Mouse (Mus musculus) midbrain, embryonic 10.5 days (tissue): ENCODE results near the gene Tnip2. TPM values are rescaled to one million over a fixed set of nuclear protein-coding genes. Genes with fewer than 3 reads are reported as not detected.

Source experiments
- DNase-seq: peaks from one replicate; pipeline ENCODE4 v3.0.0-alpha.2; 2017; ENCODE audit warnings: low spot score
- H3K27ac ChIP-seq: fragments of 300-500 bp; sonication (generic); replicated peaks from 2 replicates; pipeline ENCODE4 v1.5.1; 2016; ENCODE audit warnings: mild to moderate bottlenecking
- H3K27me3 ChIP-seq: fragments of 300-500 bp; sonication (generic); 2 replicates; pipeline ENCODE4 v1.6.1; 2016; ENCODE audit warnings: low read depth, mild to moderate bottlenecking; ENCODE audit not compliant: poor library complexity, severe bottlenecking
- H3K36me3 ChIP-seq: fragments of 300-500 bp; sonication (generic); 2 replicates; pipeline ENCODE4 v1.6.1; 2016; ENCODE audit warnings: mild to moderate bottlenecking, moderate library complexity
- H3K4me1 ChIP-seq: fragments of 300-500 bp; sonication (generic); 2 replicates; pipeline ENCODE4 v1.6.1; 2016
- H3K4me3 ChIP-seq: fragments of 300-500 bp; sonication (generic); 2 replicates; pipeline ENCODE4 v1.5.1; 2016; ENCODE audit warnings: mild to moderate bottlenecking, moderate library complexity
- H3K9me3 ChIP-seq: fragments of 300-500 bp; sonication (generic); replicated peaks from 2 replicates; pipeline ENCODE4 v1.6.1; 2016; ENCODE audit warnings: mild to moderate bottlenecking
- WGBS: fragments of 180-500 bp; shearing (Covaris S2); methylation state at CpG from one replicate; pipeline ENCODE4 v1.1.7; 2016; 5-methylcytosine and 5-hydroxymethylcytosine counted together
- polyA plus RNA-seq: library from polyadenylated mRNA; unstranded; fragments of >200 nt; fragmentation: Nextera tagmentation; extraction: Ambion mirVana; gene quantifications from 2 replicates; pipeline ENCODE4 v1.2.1, GENCODE M21; 2016

Gene Tnip2
- 5.3 and 8.0 TPM in 2 replicates for polyA plus RNA-seq

DNA sequence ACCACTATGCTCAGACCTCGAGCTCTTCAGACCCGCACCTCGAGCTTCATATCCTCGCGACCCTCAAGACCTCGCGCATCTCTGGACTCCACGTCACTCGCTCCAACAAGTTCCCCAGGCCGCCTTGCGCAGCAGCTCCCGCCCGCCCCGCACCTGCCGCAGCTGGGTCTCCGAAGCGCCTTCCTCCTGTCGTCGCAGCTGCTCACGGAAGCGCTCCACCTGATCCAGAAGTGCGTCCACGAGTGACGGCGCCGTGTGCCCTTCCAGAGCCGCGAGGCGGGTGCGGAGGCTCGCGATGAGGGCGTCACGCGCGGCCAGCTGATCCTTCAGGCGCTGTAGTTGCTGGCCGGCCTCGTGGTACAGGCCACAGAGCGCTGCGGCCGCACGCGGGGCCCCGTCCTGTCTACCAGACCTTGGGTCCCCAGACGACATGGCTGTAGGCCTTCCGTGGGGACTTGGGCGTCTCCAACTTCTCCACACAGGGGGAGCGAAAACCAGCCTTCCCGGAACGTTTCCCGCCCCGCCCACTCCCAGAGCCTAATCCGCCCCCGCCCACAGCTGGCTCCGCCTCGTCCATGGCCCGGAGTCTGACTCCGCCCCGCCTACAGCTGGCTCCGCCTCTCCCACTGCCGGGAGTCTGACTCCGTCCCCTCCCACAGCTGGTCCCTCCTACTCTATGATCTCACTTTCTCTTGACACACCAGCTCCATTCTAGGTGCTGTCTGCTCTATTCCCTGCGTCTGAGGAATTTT, at the start of gene Tnip2:
TSS of gene Tnip2 (minus strand) at position 526 of the 752 bp plus-strand sequence.
- DNase-seq = peak; percentile 94
- Histone ChIP-seq H3K27ac (peak within 1 kb of the TSS; percentile 73), H3K36me3 (no peaks in the 10 kb centered on the region), H3K9me3 (no peaks in the 10 kb centered on the region), H3K4me1 (peaks cover 15% of the 10 kb centered on the region), H3K4me3 (peak within 1 kb of the TSS; percentile 59), H3K27me3 (peaks cover 18% of the 10 kb centered on the region)
- WGBS = under 1% methylated on average over 64 of the region's 64 CpGs

DNA sequence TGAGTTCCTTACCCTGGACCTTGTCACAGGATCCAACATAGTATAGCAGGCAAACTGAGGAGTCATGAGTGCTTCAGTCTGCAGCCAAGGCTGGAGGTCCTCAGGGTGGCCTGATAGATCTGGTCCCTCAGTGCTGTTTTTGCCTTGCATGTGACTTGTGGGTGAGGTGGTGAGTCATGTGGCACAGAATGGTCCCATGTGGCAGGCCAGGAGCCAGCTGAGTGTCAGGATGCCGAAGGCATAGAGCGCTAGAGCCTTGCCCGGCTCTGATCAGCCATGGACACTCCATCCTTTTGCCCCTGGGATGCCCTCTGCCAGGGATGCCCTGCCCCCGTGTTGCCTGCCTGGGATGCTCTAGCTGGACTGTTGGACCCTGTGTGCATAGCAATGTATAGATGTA, 38.0 kb upstream of the Tnip2 start:
- no peak for DNase-seq
- WGBS = 90% methylated on average over 4 of the region's 4 CpGs
- H3K27me3 ChIP-seq = peaks cover 9% of the 10 kb centered on the region
- H3K4me3 ChIP-seq = no peak overlapping the region
- H3K27ac ChIP-seq = no peak overlapping the region
- peaks cover 25% of the 10 kb centered on the region for H3K4me1 ChIP-seq
- no peaks in the 10 kb centered on the region for H3K9me3 ChIP-seq
- H3K36me3 ChIP-seq = peaks cover 58% of the 10 kb centered on the region

DNA sequence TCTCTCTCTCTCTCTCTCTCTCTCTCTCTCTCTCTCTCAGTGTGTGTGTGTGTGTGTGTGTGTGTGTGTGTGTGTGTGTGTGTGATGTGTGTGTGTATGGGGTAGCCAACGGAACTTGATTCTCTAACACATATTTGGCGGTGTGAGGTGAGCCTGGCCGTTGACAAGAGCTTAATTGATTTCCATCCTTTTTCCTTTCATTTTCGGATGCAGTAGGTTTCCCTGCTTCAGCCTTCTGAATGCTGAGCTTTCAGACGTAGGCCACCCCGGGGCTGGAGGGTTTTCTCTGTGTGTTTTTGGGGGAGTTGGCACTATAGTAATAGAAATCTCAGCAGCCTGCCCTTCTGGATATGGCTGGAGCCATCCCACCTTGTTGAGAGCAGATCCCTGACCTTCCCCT, 36.5 kb upstream of the Tnip2 start:
- no peak for DNase-seq
- WGBS = 30% methylated on average over 6 of the region's 6 CpGs
- H3K36me3 ChIP-seq = peaks cover 42% of the 10 kb centered on the region
- H3K9me3 ChIP-seq = no peaks in the 10 kb centered on the region
- peaks cover 9% of the 10 kb centered on the region for H3K27me3 ChIP-seq
- H3K4me1 ChIP-seq = peaks cover 25% of the 10 kb centered on the region
- H3K4me3 ChIP-seq = peak overlapping the region; percentile 78
- peak overlapping the region; percentile 93 for H3K27ac ChIP-seq

DNA sequence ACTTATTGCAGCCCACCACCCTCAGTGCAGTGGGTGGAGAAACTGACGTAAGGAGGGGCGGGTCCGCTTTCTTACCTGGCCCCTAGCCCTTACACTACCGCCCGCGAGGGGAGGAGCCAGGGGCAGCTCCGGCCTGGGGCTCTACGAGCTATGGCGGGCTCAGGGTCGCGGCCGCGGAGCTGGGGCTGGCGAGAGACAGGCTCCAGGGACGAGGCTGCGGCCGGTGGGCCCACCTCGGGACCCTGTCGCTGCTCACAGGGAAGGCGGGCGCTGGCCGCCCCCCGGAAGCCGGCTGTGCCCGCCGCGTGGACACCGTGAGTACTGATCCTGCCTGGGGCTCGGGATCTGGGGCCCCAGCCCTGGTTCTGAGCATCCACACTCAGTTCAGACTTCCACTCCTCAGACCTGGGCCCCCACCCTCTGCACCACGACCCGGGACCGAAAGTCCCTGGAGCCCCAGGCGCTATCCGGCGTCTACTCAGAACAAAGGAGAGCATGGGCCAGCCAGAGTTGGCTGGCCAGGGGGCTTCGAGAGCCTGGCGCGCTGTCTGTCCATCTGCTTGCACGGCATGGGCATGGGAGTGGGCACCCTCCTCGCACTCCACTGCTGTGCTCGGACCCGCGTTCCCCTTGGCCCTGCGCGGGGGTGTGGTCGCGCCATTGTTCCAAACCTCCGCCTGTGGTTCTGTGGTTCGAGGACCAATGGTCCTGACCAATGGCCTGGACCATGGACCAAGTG, 35.9 kb upstream of the Tnip2 start:
- Histone ChIP-seq H3K27me3 (peaks cover 9% of the 10 kb centered on the region), H3K4me1 (peaks cover 25% of the 10 kb centered on the region), H3K27ac (peak overlapping the region; percentile 93), H3K9me3 (no peaks in the 10 kb centered on the region), H3K36me3 (peaks cover 36% of the 10 kb centered on the region), H3K4me3 (peak overlapping the region; percentile 78)
- under 1% methylated on average over 49 of the region's 49 CpGs for WGBS
- DNase-seq = peak; percentile 70

DNA sequence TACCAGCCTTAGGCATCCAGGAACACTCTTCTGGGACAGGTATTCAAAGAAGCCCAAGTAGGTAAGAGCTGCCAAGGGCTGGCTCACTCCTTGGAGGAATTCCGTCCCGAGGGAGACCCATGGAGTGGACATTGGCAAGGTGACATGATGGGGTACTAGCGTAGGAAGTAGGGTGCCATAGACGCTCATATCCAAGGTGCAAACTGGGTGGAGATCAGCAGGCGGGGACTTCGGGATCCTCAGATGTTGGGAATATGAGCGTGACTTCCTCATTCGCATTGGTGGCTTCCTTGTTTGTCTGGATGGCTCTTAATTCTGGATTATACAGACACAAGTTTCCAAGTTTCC, 35.3 kb upstream of the Tnip2 start:
- H3K4me1 ChIP-seq = peaks cover 25% of the 10 kb centered on the region
- no peak for DNase-seq
- peak overlapping the region; percentile 78 for H3K4me3 ChIP-seq
- no peaks in the 10 kb centered on the region for H3K9me3 ChIP-seq
- H3K27ac ChIP-seq = peak overlapping the region; percentile 93
- peaks cover 31% of the 10 kb centered on the region for H3K36me3 ChIP-seq
- H3K27me3 ChIP-seq = peaks cover 9% of the 10 kb centered on the region
- 33% methylated on average over 8 of the region's 8 CpGs for WGBS

DNA sequence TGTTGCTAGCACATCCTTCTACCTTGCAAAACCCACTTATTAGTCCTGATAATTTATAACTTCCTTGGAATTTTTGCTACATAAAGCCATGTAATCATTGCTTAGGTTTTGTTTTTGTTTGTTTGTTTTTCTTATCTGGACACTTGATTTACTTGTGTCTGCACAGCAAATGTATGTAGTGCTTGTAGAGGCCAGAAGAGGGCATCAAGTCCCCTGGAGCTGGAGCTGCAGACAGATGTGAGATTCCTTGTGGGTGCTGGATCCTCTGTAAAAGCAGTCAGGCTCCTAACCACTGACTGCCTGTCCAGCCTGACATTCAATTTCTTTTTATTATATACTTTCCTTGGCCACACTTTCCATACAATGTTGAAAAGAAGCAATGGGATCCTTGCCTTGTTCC, 33.6 kb upstream of the Tnip2 start:
- peaks cover 9% of the 10 kb centered on the region for H3K27me3 ChIP-seq
- no peak overlapping the region for H3K27ac ChIP-seq
- H3K36me3 ChIP-seq = peaks cover 14% of the 10 kb centered on the region
- peaks cover 25% of the 10 kb centered on the region for H3K4me1 ChIP-seq
- H3K4me3 ChIP-seq = no peak overlapping the region
- peak; percentile 31 for DNase-seq
- no peaks in the 10 kb centered on the region for H3K9me3 ChIP-seq

DNA sequence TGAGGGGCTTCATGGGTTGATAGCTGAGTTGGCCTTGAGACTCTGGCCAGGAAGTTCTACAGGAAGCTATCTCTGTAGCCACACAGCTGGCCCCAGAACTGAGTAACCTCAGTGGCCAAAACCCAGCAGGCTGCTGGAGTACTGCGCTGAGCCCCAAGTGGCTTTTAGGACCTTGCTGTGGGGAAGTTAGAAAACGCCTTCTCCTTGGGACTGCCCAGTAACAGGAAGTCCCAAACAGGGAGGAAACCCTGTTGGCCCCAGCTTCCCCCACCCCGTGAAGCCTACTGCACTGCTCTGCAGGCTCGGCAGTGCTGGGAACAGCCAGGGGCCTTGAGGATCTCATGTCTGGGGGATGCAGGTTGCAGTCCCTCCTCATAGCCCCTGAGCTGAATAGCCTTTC, 29.3 kb upstream of the Tnip2 start:
- no peak for DNase-seq
- Histone ChIP-seq H3K4me1 (no peaks in the 10 kb centered on the region), H3K9me3 (no peaks in the 10 kb centered on the region), H3K36me3 (no peaks in the 10 kb centered on the region), H3K27ac (no peak overlapping the region), H3K27me3 (no peaks in the 10 kb centered on the region), H3K4me3 (no peak overlapping the region)
- 74% methylated on average over 4 of the region's 4 CpGs for WGBS

DNA sequence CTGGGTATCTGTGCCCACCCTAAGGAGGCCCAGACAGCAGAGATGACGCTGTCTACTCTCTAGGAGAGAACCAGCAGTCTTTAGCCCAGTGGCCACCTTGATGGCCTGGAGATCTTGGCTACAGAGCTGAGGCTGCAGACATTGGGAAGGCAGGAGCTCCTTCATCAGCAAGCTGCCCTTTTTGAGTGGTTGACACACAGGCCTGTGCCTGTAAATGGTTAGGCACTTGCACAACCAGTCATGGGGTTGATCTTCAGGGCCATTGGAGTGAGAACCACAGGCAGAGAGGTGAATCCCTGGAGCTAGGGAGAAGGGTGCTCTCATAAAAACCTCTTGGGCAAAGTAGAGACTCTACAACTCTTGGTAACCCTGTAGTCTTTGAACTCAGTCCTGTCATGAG, 28.4 kb upstream of the Tnip2 start:
- WGBS = 68% methylated on average over 1 of the region's 1 CpGs
- no peak overlapping the region for H3K4me3 ChIP-seq
- no peaks in the 10 kb centered on the region for H3K9me3 ChIP-seq
- no peaks in the 10 kb centered on the region for H3K27me3 ChIP-seq
- H3K36me3 ChIP-seq = no peaks in the 10 kb centered on the region
- H3K27ac ChIP-seq = 0 out of 2 replicates have a peak overlapping the region, but pooled peaks have one; percentile 4
- no peaks in the 10 kb centered on the region for H3K4me1 ChIP-seq
- DNase-seq = no peak

DNA sequence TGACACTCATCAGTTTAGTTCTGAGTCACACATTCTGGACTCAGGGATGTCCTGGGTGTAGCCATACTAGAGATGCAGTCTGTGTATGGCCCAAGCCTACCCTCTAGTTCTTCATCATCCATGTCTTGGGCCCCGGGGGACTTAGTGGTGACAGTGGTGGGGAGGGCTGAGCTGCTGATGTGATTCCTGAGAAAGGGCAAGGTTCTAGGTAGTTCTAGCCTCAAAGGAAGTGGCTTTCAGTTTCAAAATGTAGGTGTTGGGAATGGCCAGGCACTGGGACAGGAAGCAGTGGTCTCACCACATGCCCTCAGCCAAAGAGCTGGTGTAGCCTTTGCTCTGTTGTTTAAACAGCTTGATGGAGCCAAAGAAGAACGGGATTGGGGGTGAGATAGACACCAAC, 25.3 kb upstream of the Tnip2 start:
- H3K9me3 ChIP-seq = no peaks in the 10 kb centered on the region
- DNase-seq = no peak
- no peaks in the 10 kb centered on the region for H3K4me1 ChIP-seq
- no peaks in the 10 kb centered on the region for H3K27me3 ChIP-seq
- H3K4me3 ChIP-seq = no peak overlapping the region
- 90% methylated on average over 2 of the region's 2 CpGs for WGBS
- H3K36me3 ChIP-seq = no peaks in the 10 kb centered on the region
- no peak overlapping the region for H3K27ac ChIP-seq

DNA sequence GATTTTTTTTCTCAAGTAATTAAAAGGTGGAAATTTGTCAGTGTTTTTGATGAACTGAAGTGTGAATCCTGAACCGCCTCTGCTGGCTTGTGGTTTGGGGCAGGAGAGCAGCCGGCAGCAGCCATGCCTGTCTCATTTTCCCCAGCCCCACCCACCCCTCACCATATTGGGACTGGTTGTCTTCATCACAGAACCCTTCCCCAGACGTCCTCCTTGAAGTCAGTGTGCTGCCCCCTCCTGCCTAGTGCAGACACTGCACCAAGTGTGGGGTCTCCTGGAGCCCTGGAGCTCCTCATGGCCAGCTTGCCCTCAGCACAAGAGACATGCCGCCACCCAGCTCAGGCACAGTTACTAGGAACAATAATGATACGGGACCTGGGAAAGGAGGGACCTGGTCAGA, 24.7 kb upstream of the Tnip2 start:
- DNase-seq = no peak
- WGBS = 45% methylated on average over 5 of the region's 5 CpGs
- Histone ChIP-seq H3K4me1 (no peaks in the 10 kb centered on the region), H3K27me3 (no peaks in the 10 kb centered on the region), H3K9me3 (no peaks in the 10 kb centered on the region), H3K36me3 (no peaks in the 10 kb centered on the region), H3K27ac (no peak overlapping the region), H3K4me3 (no peak overlapping the region)

DNA sequence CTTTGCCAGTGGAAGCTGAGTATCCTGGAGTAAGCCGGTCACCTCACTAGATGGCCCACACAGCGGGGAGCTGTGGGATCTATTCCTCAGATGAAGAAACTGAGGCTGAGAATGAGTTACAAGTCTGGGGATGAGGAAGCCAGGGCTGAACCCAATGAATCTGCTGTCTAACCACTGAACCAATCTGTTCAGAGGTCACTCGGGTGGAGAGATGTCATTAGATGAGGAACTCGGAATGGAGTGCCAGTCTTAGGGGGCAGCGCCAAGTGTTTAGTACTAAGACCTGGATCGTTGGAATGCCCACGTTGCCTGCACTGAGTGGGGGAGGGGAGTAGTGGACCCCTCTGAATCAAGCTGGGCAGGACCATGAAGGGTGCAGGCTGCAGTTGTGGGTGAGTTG, 24.3 kb upstream of the Tnip2 start:
- 80% methylated on average over 7 of the region's 7 CpGs for WGBS

DNA sequence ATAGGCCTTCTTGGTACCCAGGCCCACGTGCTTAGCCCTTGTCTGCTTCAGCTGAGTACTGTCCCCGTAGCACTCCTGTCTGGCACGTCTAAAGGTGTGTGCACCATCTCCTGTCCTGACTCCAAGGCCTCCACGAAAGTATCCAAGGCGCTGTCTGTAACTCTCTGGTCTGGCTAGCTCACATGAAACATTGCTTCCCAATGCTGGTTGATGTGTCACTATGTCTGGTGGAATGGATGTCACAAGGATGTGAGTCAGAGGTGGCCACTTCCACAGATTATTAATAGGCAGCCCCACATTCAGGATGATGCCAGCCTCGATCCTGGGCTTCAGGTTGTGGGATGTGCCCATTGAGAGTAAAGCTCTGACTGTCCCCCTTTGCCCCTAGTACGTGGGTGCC, 22.0 kb upstream of the Tnip2 start:
- no peak for DNase-seq
- Histone ChIP-seq H3K27me3 (no peaks in the 10 kb centered on the region), H3K4me1 (no peaks in the 10 kb centered on the region), H3K9me3 (no peaks in the 10 kb centered on the region), H3K36me3 (no peaks in the 10 kb centered on the region), H3K27ac (no peak overlapping the region), H3K4me3 (no peak overlapping the region)
- WGBS = 84% methylated on average over 7 of the region's 7 CpGs

More for the DNA sequence above, 24.3 kb upstream of the Tnip2 start:
- no peaks in the 10 kb centered on the region for H3K9me3 ChIP-seq
- H3K36me3 ChIP-seq = no peaks in the 10 kb centered on the region
- H3K27me3 ChIP-seq = no peaks in the 10 kb centered on the region
- H3K27ac ChIP-seq = no peak overlapping the region
- no peak overlapping the region for H3K4me3 ChIP-seq
- DNase-seq = no peak
- no peaks in the 10 kb centered on the region for H3K4me1 ChIP-seq
